Mouse (Mus musculus): ENCODE measurements around the gene Mex3d.
A peak's percentile ranks its signal among the peaks of the same experiment; 100 is the strongest.

The Mex3d gene

DNA sequence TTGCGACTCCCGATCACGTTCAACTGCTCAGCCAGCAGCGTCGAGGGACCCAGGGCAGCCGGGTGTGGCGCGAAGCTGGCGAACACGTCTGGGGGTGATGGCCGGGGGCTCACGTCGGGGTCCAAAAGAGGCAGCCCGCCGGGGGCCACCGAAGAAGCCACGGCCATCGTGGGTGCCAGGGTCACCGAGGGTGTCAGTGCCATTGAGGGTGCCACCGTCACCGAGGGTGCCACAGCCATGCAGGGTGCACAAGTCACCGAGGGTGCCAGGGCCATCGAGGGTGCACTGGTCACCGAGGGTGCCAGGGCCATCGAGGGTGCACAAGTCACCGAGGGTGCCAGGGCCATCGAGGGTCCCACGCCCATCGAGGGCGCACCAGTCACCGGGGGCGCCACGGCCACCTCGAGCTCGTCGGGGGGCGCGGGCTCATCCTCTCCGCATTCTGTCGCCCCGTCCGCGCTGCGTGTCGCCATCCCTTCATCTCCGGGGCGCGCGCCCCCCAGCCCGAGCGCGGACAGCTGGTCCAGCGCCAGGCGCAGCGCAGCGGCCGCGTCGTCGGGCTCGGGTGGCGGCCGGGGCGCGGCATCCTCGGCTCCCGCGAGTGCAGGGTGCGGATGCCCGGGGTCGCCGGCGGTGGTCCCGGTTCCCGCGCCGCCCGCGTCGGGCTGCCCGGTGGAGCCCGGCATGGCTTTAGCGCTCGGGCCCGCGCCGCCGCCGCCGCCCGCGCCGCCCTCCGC lies 556 bp downstream of the Mex3d start:
- no peak for DNase-seq (ENCODE audit: low read depth, low spot score)

- DNase-seq (ENCODE audit: low read depth, low spot score): no peak
Measured at GRCm38 (mm10) chr10:80385811-80386734, 1.4 kb downstream of the Mex3d start.

GRCm38 (mm10) chr10:80385310-80385709 lies 2.1 kb downstream of the Mex3d start:
- no peak for DNase-seq (ENCODE audit: low read depth, low spot score)

- no peak for DNase-seq (ENCODE audit: low read depth, low spot score)
Measured at GRCm38 (mm10) chr10:80384709-80385108, 2.8 kb downstream of the Mex3d start.

GRCm38 (mm10) chr10:80384115-80384639 lies 3.3 kb downstream of the Mex3d start:
- no peak for DNase-seq (ENCODE audit: low read depth, low spot score)

- DNase-seq (ENCODE audit: low read depth, low spot score): no peak
Measured at GRCm38 (mm10) chr10:80383431-80383830, 4.0 kb downstream of the Mex3d start.

DNA sequence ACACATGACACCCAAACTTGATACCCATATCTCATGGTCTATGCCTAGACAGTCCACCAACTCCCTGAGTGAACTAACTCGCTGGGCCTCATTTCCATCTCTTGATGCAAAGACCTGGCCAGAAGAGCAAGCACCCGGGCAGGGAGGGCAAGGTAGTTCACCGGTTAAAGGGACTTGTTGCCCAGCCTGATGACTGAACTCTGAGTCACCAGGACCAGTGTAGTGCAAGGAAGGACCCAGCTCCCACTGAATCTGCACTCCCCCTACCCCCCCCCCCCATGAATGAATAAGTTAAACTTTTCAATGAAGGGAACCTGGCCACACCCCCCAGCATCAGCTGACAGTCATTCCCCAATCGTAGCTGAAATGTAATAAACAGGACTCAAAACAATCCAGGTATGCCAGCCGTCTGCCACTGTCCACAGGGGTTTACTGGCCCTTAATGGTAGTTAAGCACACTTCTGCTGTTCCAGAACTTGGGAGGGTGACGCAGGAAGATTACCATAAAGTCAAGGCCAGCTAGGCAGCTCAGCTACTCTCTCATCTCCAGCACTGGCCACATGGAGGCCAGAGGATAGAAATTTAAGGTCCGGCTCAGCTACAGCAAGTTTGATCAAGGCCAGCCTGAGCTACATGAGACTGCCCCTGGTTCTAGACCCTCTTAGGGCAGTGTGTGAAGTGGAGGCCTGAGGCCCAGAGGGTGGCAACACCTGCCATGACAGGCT lies 4.7 kb downstream of the Mex3d start:
- no peak for DNase-seq (ENCODE audit: low read depth, low spot score)

DNA sequence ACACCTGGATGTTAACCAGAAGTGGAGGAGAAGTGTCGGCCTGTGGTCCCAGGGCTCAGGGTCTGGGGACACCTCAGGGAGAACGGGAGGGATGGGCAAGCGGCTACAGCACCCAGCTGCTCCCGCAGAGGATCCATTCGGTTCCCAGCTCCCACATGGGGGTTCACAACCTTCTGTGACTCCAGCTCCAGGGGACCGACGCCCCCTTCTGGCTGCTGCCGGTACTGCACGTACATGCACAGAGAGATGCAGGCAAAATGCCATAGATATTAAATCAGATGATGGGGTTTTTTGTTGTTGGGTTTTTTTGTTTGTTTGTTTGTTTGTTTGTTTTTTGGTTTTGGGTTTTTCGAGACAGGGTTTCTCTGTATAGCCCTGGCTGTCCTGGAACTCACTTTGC lies 9.7 kb downstream of the Mex3d start:
- DNase-seq (ENCODE audit: low read depth, low spot score): no peak

GRCm38 (mm10) chr10:80376160-80376559 lies 11.3 kb downstream of the Mex3d start:
- peak; percentile 82 for DNase-seq (ENCODE audit: low read depth, low spot score)

- peak; percentile 52 for DNase-seq (ENCODE audit: low read depth, low spot score)
Measured at GRCm38 (mm10) chr10:80374063-80374462, 13.4 kb downstream of the Mex3d start.

- no peak for DNase-seq (ENCODE audit: low read depth, low spot score)
Measured at GRCm38 (mm10) chr10:80372706-80373105, 14.8 kb downstream of the Mex3d start.

GRCm38 (mm10) chr10:80371983-80372382 lies 15.5 kb downstream of the Mex3d start:
- DNase-seq (ENCODE audit: low read depth, low spot score): no peak

DNA sequence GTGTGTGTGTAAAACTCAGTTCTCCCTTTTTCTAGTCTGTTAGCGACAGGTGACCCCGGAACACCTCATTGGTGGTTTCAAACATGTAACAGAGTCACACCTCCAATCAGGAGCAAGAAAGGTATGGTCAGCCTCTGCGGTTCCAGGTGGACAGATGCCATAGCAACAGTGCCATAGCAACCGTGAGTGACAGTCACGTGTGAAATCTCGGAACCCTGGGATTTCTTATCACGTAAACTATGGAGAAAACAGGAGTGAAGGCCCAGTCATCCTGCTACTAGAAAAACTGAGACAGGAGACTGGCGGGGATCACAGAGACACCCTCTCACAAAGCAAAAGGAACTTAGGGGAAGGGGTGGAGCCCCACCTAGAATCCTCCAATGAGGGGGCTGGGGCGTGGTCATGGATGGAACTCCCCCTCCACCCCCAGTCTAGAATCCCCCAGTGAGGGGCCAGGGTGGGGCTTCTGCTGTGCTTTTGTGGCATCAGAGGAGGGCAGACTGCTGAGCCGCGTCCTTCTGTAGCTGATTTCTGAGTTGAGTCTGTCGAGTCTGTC lies 16.0 kb downstream of the Mex3d start:
- no peak for DNase-seq (ENCODE audit: low read depth, low spot score)

- DNase-seq (ENCODE audit: low read depth, low spot score): no peak
Measured at GRCm38 (mm10) chr10:80369995-80370747, 17.3 kb downstream of the Mex3d start.

DNA sequence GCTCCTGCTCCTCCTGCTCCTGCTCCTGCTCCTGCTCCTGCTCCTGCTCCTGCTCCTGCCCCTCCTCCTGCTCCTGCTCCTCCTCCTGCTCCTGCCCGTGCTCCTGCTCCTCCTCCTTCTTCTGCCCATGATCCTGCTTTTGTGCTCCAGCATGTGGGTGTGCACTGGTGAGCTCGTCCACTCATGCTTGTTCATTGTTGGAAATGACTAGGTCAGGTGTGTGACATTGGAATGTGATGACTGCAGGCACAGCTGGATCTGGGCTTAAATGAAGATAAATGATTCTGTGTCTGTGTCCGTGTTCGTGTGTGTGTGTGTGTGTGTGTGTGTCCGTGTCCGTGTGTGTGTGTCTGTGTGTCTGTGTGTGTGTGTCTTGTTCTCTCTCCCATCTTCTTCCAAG lies 19.1 kb downstream of the Mex3d start:
- no peak for DNase-seq (ENCODE audit: low read depth, low spot score)

GRCm38 (mm10) chr10:80367954-80368353 lies 19.5 kb downstream of the Mex3d start:
- DNase-seq (ENCODE audit: low read depth, low spot score): no peak

- no peak for DNase-seq (ENCODE audit: low read depth, low spot score)
Measured at GRCm38 (mm10) chr10:80365736-80366135, 21.7 kb downstream of the Mex3d start.

- no peak for DNase-seq (ENCODE audit: low read depth, low spot score)
Measured at GRCm38 (mm10) chr10:80363734-80364133, 23.7 kb downstream of the Mex3d start.

DNA sequence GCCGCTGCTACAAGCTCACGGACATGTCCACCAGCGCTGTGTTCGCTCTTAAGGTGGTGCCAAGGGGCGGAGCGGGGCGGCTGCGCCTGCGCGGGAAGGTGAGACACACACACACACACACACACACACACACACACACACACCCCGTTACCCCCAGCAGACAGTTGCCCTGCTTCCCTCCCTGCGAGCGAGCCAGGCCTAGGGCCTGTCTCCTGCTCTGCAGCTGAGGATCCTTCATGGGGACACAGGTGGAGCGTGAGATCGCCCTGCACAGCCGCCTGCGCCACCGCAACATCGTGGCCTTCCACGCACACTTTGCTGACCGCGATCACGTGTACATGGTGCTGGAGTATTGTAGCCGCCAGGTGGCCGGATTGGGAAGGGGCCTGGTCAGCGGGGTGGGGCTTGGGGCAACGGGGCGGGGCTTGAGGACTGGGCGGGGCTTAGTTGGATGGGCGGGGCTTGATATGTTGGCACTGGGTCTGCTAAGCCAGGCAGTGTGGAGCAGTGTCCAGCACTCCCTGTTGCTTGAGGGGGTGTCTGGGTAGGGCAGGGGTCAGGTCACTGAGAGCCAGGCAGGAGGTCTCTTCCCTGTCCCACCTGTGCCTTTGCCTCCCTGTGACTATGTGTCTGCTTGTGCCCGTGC lies 29.3 kb downstream of the Mex3d start:
- no peak for DNase-seq (ENCODE audit: low read depth, low spot score)

DNA sequence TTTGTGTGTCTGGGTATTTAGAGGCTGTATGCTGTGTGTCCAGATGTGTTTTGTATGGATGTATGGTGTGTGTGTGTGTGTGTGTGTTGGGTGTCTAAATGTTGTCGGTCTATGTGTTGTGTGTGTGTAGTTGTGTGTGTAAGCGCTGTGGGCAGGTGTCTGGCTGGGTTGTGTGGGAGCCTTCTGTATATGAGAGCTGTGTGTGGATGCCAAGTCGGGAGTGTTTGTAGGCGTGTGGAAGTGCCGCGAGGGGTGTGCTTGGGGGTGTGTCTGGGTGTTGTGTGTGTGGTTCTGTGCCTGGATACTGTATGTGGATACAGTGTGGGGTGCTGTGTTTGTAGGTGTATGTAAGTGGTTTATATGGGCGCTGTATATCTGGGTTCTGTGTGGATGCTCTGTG lies 30.1 kb downstream of the Mex3d start:
- no peak for DNase-seq (ENCODE audit: low read depth, low spot score)
